ENCODE assay signal across 30 mouse cellular contexts in the genomic region with DNA sequence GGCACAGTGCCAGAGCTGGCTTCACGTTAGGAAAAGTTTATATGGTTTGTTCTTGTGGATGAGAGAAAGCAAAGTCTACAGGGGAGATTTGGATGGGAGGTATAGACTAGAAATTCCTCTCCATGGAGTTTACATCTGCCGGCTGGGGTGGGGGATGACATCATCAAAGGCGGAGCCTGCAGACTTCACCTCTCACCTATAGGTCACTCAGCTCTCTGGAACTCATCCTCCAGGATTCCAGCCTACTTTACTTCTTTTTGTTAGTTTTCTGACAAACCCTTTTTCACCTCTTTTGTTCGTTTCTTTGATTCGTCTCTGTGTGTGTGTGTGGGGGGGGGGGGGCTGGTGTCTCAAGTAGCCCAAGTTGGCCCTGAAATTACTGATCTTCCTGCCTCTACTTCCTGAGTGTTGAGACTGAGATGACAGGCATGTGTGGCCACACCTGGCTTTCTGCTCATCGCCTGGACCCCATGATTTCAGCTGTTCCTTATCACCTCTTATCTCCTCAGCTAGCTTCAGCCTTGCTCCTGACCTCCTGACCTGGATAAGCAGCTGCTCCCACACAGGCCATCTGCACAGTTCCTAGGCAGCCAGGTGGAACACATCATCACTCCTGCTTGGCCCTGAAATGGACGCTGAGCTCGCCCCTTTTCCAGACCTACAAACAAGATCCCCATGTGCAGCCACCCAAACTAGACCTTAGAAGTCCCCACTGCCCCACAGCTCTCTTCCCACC.
A peak's percentile ranks its signal among the peaks of the same experiment; 100 is the strongest.
DNase-seq lines count a peak whose midpoint lies in the region; ATAC-seq lines count a peak whose summit lies in the region.
"Had no signal": no experiment of that assay in that cellular context is flagged by ENCODE, and none has a peak within 500 bp of the region (broad histone marks: within the 10 kb centered on the region; RNA-seq: fewer than 3 reads in every experiment).

No protein-coding gene starts in this region.

- DNase-seq in kidney, adult 8-10 months: no peak
- DNase-seq in ES-CJ7 (ENCODE audit: low read depth, low spot score): peak; percentile 43
- DNase-seq in ZHBTc4 (ENCODE audit: low read depth, low spot score): peak; percentile 58
- DNase-seq in yolk sac, embryonic 10.5 days (ENCODE audit: low spot score): peak; percentile 83
- DNase-seq in cerebellum, adult 9-10 months: no peak
- DNase-seq: adrenal gland, postnatal 25 days; cerebellum, adult 2 months; forebrain, postnatal 0 days; heart, postnatal 10 days; kidney, adult 2 months; kidney, postnatal 14 days; liver; lung, adult 2 months; lung, postnatal 10 days; right cerebral cortex, postnatal 25 days; thymus, postnatal 25 days had no signal

- 30% methylated on average over 8 of the region's 8 CpGs for WGBS in kidney, embryonic 14.5 days

- H3K9me3 ChIP-seq in kidney, embryonic 14.5 days (ENCODE audit: control insufficient read depth, low read length): no peaks in the 10 kb centered on the region
- H3K9me3 ChIP-seq: embryonic facial prominence, embryonic 10.5 days; embryonic facial prominence, embryonic 15.5 days; forebrain, embryonic 12.5 days; G1E; hindbrain, embryonic 10.5 days; intestine, embryonic 15.5 days; midbrain, embryonic 15.5 days; stomach, embryonic 15.5 days had no signal

- H3K4me2 ChIP-seq in kidney, embryonic 14.5 days (replicated peaks; ENCODE audit: low read depth, low read length): no peak overlapping the region
- H3K4me2 ChIP-seq: embryonic facial prominence, embryonic 15.5 days; forebrain, embryonic 12.5 days; heart, embryonic 11.5 days; intestine, embryonic 15.5 days; midbrain, embryonic 15.5 days; stomach, embryonic 15.5 days had no signal

- no peak overlapping the region for H3K9ac ChIP-seq in kidney, embryonic 14.5 days (ENCODE audit: low read depth, low read length)
- H3K9ac ChIP-seq: embryonic facial prominence, embryonic 15.5 days; forebrain, embryonic 12.5 days; forebrain, postnatal 0 days; intestine, embryonic 15.5 days; liver, embryonic 14.5 days; midbrain, embryonic 15.5 days; stomach, embryonic 15.5 days had no signal

- peaks cover 17% of the 10 kb centered on the region; the same call in 1 of the 2 replicates for H3K4me1 ChIP-seq in kidney, embryonic 14.5 days (ENCODE audit: control insufficient read depth, insufficient read depth, low read length)
- H3K4me1 ChIP-seq: embryonic facial prominence, embryonic 15.5 days; forebrain, embryonic 12.5 days; midbrain, embryonic 15.5 days; stomach, embryonic 15.5 days had no signal

- ATAC-seq in kidney, embryonic 14.5 days (ENCODE audit: low FRiP score, low TSS enrichment): peak; percentile 21; the same call in 1 of the 2 replicates
- ATAC-seq: forebrain, postnatal 0 days; hindbrain, postnatal 0 days; intestine, embryonic 15.5 days; midbrain, embryonic 15.5 days had no signal

- H3K27me3 ChIP-seq in kidney, embryonic 14.5 days (ENCODE audit: control insufficient read depth, insufficient read depth, low read length): no peaks in the 10 kb centered on the region
- H3K27me3 ChIP-seq: CH12.LX; embryonic facial prominence, embryonic 15.5 days; forebrain, embryonic 12.5 days; intestine, embryonic 15.5 days; midbrain, embryonic 15.5 days; stomach, embryonic 15.5 days had no signal

- H3K4me3 ChIP-seq in kidney, embryonic 14.5 days (ENCODE audit: low read length): no peak overlapping the region
- H3K4me3 ChIP-seq: embryonic facial prominence, embryonic 10.5 days; embryonic facial prominence, embryonic 15.5 days; forebrain, embryonic 12.5 days; hindbrain, embryonic 10.5 days; intestine, embryonic 15.5 days; midbrain, embryonic 15.5 days; stomach, embryonic 15.5 days had no signal

- H3K27ac ChIP-seq in kidney, embryonic 14.5 days (ENCODE audit: low read depth, low read length): no peak overlapping the region
- H3K27ac ChIP-seq: embryonic facial prominence, embryonic 10.5 days; embryonic facial prominence, embryonic 15.5 days; forebrain, embryonic 12.5 days; hindbrain, embryonic 10.5 days; hindbrain, postnatal 0 days; intestine, embryonic 15.5 days; liver, embryonic 14.5 days; macrophage; midbrain, embryonic 15.5 days; stomach, embryonic 15.5 days had no signal

- no peaks in the 10 kb centered on the region for H3K36me3 ChIP-seq in kidney, embryonic 14.5 days (ENCODE audit: control insufficient read depth, insufficient read depth, low read length)
- H3K36me3 ChIP-seq: embryonic facial prominence, embryonic 10.5 days; embryonic facial prominence, embryonic 15.5 days; forebrain, embryonic 12.5 days; G1E; hindbrain, embryonic 10.5 days; intestine, embryonic 15.5 days; midbrain, embryonic 15.5 days; stomach, embryonic 15.5 days had no signal

Comparison
In these comparisons a context has a peak if more than half of its experiments do, and no peak if none do; other contexts are left out.
1. DNase-seq: peak in ES-CJ7 (single experiment), ZHBTc4 (single experiment) and yolk sac, embryonic 10.5 days (single experiment); none in kidney, adult 8-10 months (0 of 2) and cerebellum, adult 9-10 months (single experiment).